Mouse (Mus musculus) lung, embryonic 14.5 days (tissue): ENCODE measurements around the gene Afg1l. TPM values are rescaled to one million over a fixed set of nuclear protein-coding genes. Genes with fewer than 3 reads are reported as not detected.
A peak's percentile ranks its signal among the peaks of the same experiment; 100 is the strongest.

Experiments used
- ATAC-seq: fragments of 200-750 bp; cut with Nextera tagmentation; 2 replicates; pipeline ENCODE4 v1.8.0; 2017; ENCODE audit warnings: mild to moderate bottlenecking, moderate TSS enrichment, moderate library complexity; ENCODE audit not compliant: insufficient read depth
- DNase-seq: peaks from one replicate; pipeline ENCODE4 v3.0.0-alpha.2; 2015
- H3K27ac ChIP-seq: fragments of 300-500 bp; sonication (generic); 2 replicates; pipeline ENCODE4 v1.5.1; 2014; ENCODE audit warnings: low read depth, mild to moderate bottlenecking, moderate library complexity
- H3K27me3 ChIP-seq: fragments of 300-500 bp; sonication (generic); 2 replicates; pipeline ENCODE4 v1.6.1; 2014; ENCODE audit warnings: low read length, control low read depth; ENCODE audit not compliant: insufficient read depth
- H3K36me3 ChIP-seq: fragments of 300-500 bp; sonication (generic); 2 replicates; pipeline ENCODE4 v1.6.1; 2014; ENCODE audit warnings: control low read depth; ENCODE audit not compliant: insufficient read depth
- H3K4me1 ChIP-seq: fragments of 300-500 bp; sonication (generic); 2 replicates; pipeline ENCODE4 v1.6.1; 2014; ENCODE audit warnings: antibody characterized with exemption, control low read depth; ENCODE audit not compliant: insufficient read depth
- H3K4me2 ChIP-seq: fragments of 300-500 bp; sonication (generic); 2 replicates; pipeline ENCODE4 v1.6.1; 2014; ENCODE audit warnings: mild to moderate bottlenecking
- H3K4me3 ChIP-seq: fragments of 300-500 bp; sonication (generic); 2 replicates; pipeline ENCODE4 v1.5.1; 2014; ENCODE audit warnings: low read depth, low read length
- H3K9ac ChIP-seq: fragments of 300-500 bp; sonication (generic); 2 replicates; pipeline ENCODE4 v1.6.1; 2014
- H3K9me3 ChIP-seq: fragments of 300-500 bp; sonication (generic); 2 replicates; pipeline ENCODE4 v1.6.1; 2016; ENCODE audit warnings: low read depth, low read length, control low read depth
- CTCF ChIP-seq: IDR thresholded peaks from 2 replicates; pipeline ENCODE4 v1.5.1; 2016; ENCODE audit warnings: antibody characterized with exemption, low read depth
- WGBS: fragments of 180-500 bp; shearing (Covaris S2); extraction: QIAGEN DNeasy Blood & Tissue Kit; methylation state at CpG from one replicate; pipeline ENCODE4 v1.1.7; 2014; 5-methylcytosine and 5-hydroxymethylcytosine counted together
- polyA plus RNA-seq: library from polyadenylated mRNA; unstranded; fragments of >200 nt; fragmentation: Nextera tagmentation; extraction: Ambion mirVana; gene quantifications from 2 replicates; pipeline ENCODE4 v1.2.1, GENCODE M21; 2014

Afg1l gene
- polyA plus RNA-seq, 1 experiment from 2014 or later, result 7.7 TPM

- no peaks in the 10 kb centered on the region for H3K4me1 ChIP-seq
- H3K27me3 ChIP-seq, result no peaks in the 10 kb centered on the region
- H3K9me3 ChIP-seq, result no peaks in the 10 kb centered on the region
- H3K36me3 ChIP-seq, result no peaks in the 10 kb centered on the region; the same call in 1 of the 2 replicates
- no peak overlapping the region for H3K9ac ChIP-seq
- DNase-seq (no peak), ATAC-seq (no peak; the same call in 1 of the 2 replicates)
- WGBS, result 30% methylated on average over 8 of the region's 8 CpGs
- H3K4me2 ChIP-seq, result peak overlapping the region; percentile 36
- peak overlapping the region; percentile 8 for H3K4me3 ChIP-seq
- TF ChIP-seq CTCF, result no peak
- no peak overlapping the region for H3K27ac ChIP-seq
Measured at GRCm38 (mm10) chr10:42308687-42308987, 169.7 kb downstream of the Afg1l start.

DNA sequence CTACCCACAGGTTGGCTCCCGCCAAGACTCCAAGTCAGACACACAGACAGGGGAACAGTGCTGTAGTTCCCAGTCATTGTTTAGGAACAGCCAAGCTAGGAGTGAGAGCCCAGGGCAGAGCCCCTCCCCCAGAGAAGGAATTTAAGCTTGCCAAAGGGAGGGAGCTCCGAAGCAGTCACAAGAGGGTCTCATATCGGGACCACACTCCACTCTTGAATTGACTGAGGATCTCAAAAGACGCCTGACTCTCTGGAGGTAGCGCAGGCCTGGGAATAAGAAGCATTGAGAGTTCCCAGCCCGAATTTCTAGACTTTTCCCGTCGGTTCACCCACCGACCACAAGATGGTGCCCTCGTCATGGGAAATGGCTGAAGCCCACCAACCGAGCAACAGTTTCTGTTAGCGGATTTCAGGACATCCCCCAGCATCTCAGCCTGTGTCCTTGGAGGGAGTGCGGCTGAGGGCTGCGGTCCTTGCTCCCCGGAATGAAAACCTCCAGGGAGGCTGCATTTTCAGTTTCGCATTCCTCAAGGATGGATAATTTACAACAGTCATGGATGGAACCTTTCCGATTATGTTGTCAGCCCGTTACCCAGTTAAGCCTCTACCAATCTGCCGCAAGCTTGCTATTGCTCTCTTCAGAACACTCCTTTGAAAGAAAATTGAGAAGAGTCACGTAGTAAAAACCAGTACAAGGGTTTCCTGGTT lies 170.2 kb downstream of the Afg1l start:
- H3K4me1 ChIP-seq, result no peaks in the 10 kb centered on the region
- WGBS, result 8% methylated on average over 20 of the region's 20 CpGs
- DNase-seq (peak; percentile 92), ATAC-seq (peak; percentile 62)
- H3K9me3 ChIP-seq, result no peaks in the 10 kb centered on the region
- no peaks in the 10 kb centered on the region; the same call in 1 of the 2 replicates for H3K36me3 ChIP-seq
- peak overlapping the region; percentile 8 for H3K4me3 ChIP-seq
- H3K9ac ChIP-seq, result no peak overlapping the region
- peak; percentile 93 for TF ChIP-seq CTCF
- H3K4me2 ChIP-seq, result peak overlapping the region; percentile 36
- no peaks in the 10 kb centered on the region for H3K27me3 ChIP-seq
- H3K27ac ChIP-seq, result no peak overlapping the region

DNA sequence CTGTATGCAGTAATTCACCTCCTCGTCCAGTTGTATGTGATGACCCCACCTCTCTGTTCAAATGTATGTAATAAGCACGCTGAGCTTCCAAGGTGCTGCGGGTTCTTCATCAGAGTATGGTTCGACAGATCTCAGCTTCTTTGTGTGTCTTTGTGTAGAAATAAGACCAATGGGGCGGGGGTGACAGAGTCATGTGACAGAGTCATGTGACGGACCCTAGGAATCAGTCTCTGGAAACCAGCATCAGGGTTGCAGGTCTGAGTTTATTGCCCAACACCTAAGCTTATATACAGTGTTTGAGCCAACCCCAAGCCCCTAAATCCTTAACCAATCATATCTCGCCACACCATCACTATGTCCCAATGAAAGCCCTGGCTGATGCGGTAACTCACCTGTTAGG lies 171.9 kb downstream of the Afg1l start:
- Histone ChIP-seq H3K36me3 (no peaks in the 10 kb centered on the region), H3K4me3 (no peak overlapping the region), H3K4me1 (no peaks in the 10 kb centered on the region), H3K4me2 (no peak overlapping the region), H3K9ac (no peak overlapping the region), H3K27ac (no peak overlapping the region), H3K9me3 (no peaks in the 10 kb centered on the region), H3K27me3 (no peaks in the 10 kb centered on the region)
- DNase-seq (no peak), ATAC-seq (no peak)
- WGBS, result 83% methylated on average over 8 of the region's 8 CpGs
- no peak for TF ChIP-seq CTCF

GRCm38 (mm10) chr10:42300805-42301204 lies 177.6 kb downstream of the Afg1l start:
- no peaks in the 10 kb centered on the region for H3K27me3 ChIP-seq
- no peak overlapping the region for H3K9ac ChIP-seq
- DNase-seq (no peak), ATAC-seq (no peak)
- 56% methylated on average over 4 of the region's 4 CpGs for WGBS
- H3K4me2 ChIP-seq, result no peak overlapping the region
- H3K9me3 ChIP-seq, result no peaks in the 10 kb centered on the region
- H3K36me3 ChIP-seq, result no peaks in the 10 kb centered on the region
- TF ChIP-seq CTCF, result no peak
- H3K27ac ChIP-seq, result no peak overlapping the region
- no peaks in the 10 kb centered on the region for H3K4me1 ChIP-seq
- H3K4me3 ChIP-seq, result no peak overlapping the region

DNA sequence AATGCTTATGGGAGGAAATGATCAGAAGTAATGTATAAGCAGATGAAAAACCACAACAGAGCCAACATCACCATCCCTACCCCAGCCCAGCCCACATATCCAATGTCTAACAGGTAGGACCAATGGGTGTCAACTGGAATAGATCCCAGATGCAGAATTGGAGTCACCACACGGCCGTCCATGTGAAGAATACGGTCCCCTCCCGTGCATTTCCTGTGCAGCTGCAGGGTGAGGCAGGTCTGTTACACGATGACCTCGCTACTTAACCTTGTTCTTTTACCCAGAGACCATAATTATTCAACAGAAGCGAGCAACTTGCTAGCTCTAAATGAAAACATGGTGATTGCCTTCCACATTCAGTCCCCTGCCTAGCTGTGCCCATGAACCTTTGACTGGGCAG lies 178.4 kb downstream of the Afg1l start:
- no peaks in the 10 kb centered on the region for H3K36me3 ChIP-seq
- no peak overlapping the region for H3K27ac ChIP-seq
- H3K9me3 ChIP-seq, result no peaks in the 10 kb centered on the region
- H3K4me3 ChIP-seq, result no peak overlapping the region
- no peak overlapping the region for H3K4me2 ChIP-seq
- no peak for TF ChIP-seq CTCF
- no peaks in the 10 kb centered on the region for H3K4me1 ChIP-seq
- ATAC-seq, result no peak
- WGBS, result 51% methylated on average over 7 of the region's 7 CpGs
- H3K27me3 ChIP-seq, result no peaks in the 10 kb centered on the region
- no peak for DNase-seq
- H3K9ac ChIP-seq, result no peak overlapping the region

GRCm38 (mm10) chr10:42299426-42299825 lies 178.9 kb downstream of the Afg1l start:
- ATAC-seq (no peak), DNase-seq (no peak)
- H3K4me1 ChIP-seq, result no peaks in the 10 kb centered on the region
- WGBS, result 79% methylated on average over 6 of the region's 6 CpGs
- H3K9ac ChIP-seq, result no peak overlapping the region
- no peak overlapping the region for H3K4me2 ChIP-seq
- H3K27ac ChIP-seq, result no peak overlapping the region
- no peaks in the 10 kb centered on the region for H3K9me3 ChIP-seq
- H3K36me3 ChIP-seq, result no peaks in the 10 kb centered on the region
- no peaks in the 10 kb centered on the region for H3K27me3 ChIP-seq
- H3K4me3 ChIP-seq, result no peak overlapping the region
- TF ChIP-seq CTCF, result no peak

- no peak for DNase-seq
- WGBS, result 84% methylated on average over 1 of the region's 1 CpGs
- Histone ChIP-seq H3K9ac (no peak overlapping the region), H3K4me1 (no peaks in the 10 kb centered on the region), H3K27ac (no peak overlapping the region), H3K9me3 (no peaks in the 10 kb centered on the region), H3K4me3 (no peak overlapping the region), H3K27me3 (no peaks in the 10 kb centered on the region), H3K36me3 (no peaks in the 10 kb centered on the region), H3K4me2 (no peak overlapping the region)
- no peak for ATAC-seq
- TF ChIP-seq CTCF, result peak; percentile 44; the same call in 1 of the 2 replicates
Measured at GRCm38 (mm10) chr10:42297954-42298353, 180.4 kb downstream of the Afg1l start.
